Mouse (Mus musculus) urinary bladder, postnatal 0 days (tissue): ENCODE results near the gene Shoc2. TPM values are rescaled to one million over a fixed set of nuclear protein-coding genes. Genes with fewer than 3 reads are reported as not detected.

Experiments
- polyA plus RNA-seq: library from polyadenylated mRNA; unstranded; fragments of >200 nt; fragmentation: Nextera tagmentation; extraction: Ambion mirVana; gene quantifications from 2 replicates; pipeline ENCODE4 v1.2.1, GENCODE M21; 2015

Shoc2 gene
- polyA plus RNA-seq: 28.1 and 39.2 TPM in 2 replicates

GRCm38 (mm10) chr19:53943802-53944785, at the start of gene Shoc2, which contains the start of gene Bbip1:
Shoc2 (plus strand) TSS chr19:53944306.
Bbip1 (minus strand) TSS chr19:53944627.

GRCm38 (mm10) chr19:54043851-54044250, 99.7 kb downstream of the Shoc2 start, which contains the start of gene Adra2a:
Adra2a (plus strand) TSS chr19:54044151.

Other genes with a start within 250 kb of the Shoc2 start
- 50.7 and 51.8 TPM in 2 replicates for gene Pdcd4, start 52.1 kb upstream of the Shoc2 start, polyA plus RNA-seq
- gene Bbip1, start 321 bp downstream of the Shoc2 start, polyA plus RNA-seq: 62.4 and 70.7 TPM in 2 replicates
- gene Adra2a, start 99.8 kb downstream of the Shoc2 start, polyA plus RNA-seq: 0.04 TPM in 1 of 2 replicates, not detected in the other